Mouse (Mus musculus) adrenal gland, postnatal 25 days (tissue): ENCODE measurements at regions not wholly inside any gene's neighbourhood (a gene's known extent, or its start where the extent isn't known, plus 50 kb on each side); places are given as distances from the start of the nearest gene placed in this dataset.

Source experiments
- DNase-seq: peaks from one replicate; pipeline ENCODE4 v3.0.0; 2021; ENCODE audit warnings: mixed read lengths

DNA sequence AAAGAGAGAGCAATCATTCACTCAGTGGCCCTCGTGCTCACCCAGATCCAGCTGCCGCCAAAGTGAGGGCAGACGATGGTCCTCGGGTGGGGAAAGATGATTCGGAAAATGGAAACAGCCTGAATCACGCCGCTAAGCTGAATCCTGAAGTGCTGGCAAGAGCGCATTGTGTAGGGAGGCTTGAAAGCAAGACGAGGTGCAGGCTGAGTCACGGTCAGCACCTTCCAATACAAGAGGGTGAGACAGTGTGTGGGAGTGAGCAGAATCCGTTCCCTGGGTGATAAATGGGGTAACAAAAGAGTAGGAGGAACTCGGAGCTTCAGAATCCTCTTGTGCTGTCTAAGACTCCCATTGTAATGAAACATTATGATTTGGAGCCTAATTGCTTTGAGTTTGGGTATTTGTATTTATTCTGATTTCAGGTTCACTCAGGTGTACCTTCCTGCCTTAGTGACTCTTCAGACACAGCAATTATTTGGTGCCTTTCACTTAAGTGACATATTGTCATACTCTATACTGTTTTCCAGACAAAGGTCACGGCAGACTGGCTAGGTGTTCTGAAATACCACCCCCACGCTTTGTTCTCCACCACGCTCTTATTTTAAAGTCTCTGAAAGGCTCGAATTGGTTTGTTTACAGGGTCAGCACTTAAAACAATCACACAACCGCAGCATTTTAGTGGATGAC, 70.0 kb downstream of the Mbip start:
- no peak for DNase-seq

DNA sequence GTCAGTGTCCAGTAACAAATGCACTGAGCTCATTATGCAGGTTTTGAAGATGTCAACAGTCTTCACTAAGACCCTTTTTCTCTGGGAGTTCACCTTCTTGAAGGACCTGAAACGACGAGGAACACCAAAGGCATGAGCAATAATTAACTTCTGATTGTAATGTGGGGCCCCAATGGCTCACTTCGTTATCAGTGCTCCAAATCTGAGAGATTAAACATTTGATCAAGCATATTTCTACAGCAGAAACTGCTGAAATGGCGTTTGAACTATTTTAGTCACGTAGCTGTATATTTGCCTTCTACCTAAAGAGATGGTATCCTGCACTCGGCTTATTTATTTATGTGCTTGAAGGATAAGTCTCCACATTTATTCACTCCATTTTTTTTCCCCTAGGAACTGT, 80.6 kb downstream of the Mbip start:
- DNase-seq: no peak

DNA sequence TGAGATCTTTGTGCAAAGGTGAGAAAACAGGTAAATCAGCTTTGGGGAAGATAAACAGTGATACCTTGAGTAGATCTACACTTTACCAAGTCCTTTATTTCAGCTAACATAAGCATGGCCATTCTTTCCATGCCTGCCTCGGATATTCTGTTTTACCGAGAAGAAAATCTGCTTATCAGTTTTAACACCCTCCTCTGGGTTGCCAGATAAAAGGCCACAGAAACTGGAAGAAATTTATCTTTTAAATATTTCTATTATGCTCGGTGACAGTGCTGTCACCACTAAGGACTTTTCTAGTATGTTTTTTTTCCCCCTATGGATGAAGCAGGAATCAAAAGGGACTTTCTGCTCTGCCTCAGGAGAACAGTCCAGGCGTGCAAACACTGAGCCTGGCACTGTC, 84.2 kb downstream of the Mbip start:
- DNase-seq: no peak

DNA sequence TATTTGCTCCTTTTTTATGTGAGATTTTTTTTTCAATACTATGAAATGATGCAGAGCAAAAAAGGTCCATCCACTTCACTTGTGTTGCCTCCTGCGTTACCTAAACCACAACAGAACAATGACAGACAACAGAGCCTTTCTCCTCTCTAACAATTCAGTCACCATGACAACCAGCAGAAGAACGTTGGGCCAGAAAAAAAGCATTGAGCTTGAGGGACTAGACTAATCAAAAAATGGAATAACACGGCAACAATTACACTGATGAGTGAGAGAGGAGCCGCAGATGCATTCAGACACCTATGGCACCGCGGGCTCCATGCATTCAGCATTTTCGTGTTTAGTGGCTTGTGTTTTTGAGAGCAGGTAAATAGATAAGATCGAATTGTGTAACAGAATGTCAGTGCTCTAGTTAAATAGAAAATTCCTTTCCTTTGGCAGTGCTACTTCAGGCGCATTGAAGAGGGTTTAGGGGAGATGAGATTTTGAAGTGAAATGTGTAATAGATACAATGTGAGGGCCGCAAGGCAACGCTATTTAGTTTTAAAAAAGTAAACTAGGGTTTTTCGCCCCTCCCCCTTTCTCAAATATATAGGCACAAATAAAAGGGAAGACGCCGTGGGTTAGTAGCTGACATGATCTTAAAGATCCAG, 87.2 kb downstream of the Mbip start:
- no peak for DNase-seq

DNA sequence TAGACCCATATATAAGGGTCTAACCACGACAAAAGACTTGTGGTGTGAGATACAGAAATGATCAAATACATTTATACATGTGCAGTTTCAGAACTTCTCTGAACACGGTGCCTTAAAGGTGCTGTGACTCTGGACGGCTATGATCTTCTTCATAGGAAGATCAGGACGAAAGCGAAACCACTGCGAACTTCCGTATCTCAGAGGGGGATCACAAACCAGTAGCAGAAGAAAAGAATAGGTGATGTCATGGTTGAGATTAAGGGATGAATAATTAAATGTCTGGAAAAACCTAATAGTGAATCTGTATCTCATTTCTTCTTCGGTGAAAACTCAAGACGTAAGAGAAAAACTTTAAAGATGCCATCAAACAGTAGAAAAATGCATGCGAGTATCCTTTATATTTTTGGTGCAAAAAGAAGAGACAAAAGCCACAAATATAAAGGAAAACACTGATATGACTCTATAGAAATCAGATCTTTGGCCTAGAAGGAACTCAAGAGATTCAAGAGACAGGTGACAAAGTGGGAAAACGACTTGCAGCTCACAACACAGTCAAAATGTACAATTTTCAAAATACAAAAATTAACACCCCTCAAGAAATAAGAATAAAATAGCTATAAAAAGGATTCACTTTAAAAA, 89.3 kb downstream of the Mbip start:
- no peak for DNase-seq

DNA sequence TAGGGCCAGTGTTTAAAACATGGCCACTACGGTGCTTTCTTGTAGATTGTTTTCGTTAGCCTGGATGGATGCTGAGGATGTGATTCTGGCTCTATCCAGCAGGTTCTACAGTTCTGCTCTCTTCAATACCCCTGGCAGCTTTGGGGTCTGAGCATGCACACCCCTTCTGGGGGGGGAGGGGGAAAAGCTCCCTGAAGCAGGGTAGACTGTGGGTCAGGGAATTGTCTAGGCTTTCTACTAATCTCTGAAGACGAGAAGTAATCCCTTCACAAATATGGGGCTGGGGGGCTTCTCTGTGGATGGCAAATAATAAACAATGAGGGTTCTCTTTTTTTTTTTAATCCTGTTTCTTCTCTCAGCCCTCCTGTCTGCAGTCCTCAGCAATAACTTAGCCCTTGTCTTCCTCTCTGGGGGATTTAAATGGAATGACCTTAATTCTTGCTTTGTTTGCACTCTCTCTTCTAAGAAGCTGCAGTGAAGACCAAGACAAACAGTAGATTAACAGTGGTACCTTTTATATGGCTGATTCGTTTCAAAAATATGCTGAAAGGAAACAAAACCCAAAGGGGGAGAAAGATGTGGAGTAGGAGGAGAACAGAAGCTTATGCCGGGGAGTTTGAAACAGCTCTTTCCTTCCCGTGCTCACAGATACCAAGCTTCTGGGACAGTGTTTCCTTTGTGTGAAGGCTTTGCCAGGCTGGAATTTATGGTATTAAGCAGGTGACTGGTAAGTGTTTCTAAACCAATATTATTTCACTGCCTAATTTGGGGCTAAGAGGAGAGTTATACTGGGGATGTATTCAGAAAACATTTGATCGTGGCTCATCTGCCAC, 92.9 kb downstream of the Mbip start:
- no peak for DNase-seq

DNA sequence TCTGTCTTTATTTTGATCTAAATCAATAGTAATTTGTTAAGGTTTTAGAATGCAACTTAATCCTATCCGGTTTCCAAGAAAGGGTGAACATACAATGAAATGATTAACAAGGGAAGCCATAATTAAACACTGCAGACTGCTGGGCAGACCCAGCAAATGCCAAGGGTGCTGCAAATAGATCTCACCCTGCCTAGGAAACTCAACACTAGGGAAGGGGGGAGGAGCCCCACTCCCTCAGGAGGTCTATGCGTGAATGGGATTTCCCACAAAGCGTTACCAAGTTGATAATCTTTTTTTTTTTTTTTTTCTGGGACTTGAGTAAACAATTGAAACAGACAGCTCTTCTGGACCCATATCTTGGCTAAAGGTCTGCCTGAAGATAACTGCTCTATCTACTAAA, 95.4 kb downstream of the Mbip start:
- DNase-seq: no peak

DNA sequence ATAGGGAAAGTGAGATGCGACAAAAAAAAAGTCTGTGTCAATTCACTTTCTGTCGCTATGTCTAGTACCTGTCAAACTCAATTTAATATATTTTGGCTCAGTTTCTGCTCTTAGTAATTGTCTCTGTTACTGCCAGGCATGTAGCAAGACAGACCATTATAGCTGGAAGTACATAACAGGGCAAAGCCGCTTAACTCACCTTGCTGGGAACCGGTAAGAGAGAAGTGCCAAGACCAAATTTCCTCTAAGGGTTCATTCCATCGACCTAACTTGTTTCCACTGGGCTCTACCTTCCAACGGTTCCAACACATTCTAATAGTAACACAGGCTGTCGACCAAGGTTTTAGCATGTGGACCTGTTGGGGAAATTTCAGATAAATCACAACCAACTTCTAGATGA, 99.3 kb downstream of the Mbip start:
- no peak for DNase-seq

DNA sequence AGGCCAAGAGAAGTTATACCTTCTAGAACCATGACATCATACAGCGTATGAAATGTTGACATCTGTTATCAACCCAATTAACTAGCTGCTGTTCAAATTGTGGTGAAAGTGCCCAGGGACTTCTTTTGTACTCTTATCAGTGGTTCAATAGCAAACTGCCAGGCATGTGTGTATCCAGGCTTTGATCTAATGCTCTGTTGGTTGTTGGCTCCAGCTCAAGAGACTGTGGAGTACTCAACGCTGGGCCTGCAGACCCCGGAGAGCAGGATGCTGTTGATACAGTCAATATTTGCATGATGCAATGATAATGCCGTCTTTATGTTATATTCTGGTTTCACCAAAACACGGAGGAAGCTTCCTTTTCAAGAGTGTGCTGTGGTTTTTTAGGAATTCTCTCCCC, 102.9 kb downstream of the Mbip start:
- DNase-seq: no peak

DNA sequence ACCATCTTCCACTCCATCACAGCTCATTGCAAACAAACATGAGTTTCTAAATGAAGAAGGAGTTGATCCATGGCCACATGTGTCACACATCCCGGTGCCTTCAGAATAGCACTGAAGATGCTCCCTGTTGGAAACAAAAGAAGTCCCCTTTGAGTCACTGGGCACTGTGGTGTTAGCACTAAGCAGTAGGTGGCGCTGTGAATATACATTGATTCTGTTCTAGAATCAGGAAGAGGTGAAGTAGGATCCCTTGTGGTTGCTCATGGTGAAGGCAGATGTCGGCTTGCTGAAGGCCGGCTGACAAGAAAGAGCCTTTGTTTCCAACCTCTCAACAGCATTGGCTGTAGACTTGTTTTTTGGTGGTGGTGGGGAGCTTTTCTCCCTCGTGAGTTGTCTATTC, 104.0 kb downstream of the Mbip start:
- DNase-seq: peak; percentile 43

DNA sequence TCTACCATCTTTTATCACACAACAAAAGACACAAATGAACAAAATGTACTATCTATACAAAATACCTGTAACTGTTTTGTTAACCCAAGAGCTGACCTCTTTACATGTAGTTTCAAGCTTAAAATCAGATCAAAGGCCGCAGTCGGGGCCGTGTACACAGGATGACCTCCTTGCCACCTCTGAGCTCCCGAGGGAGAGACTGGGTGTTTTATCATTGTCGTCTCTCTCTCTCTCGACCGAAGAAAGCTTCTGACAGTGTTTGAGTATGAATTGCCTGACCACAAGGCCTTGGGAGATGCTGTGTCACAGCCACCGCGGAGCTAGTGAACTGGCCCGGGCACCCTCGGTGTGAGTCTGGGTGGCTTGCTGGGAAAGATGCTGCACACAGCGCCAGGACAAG, 105.5 kb downstream of the Mbip start:
- DNase-seq: no peak

DNA sequence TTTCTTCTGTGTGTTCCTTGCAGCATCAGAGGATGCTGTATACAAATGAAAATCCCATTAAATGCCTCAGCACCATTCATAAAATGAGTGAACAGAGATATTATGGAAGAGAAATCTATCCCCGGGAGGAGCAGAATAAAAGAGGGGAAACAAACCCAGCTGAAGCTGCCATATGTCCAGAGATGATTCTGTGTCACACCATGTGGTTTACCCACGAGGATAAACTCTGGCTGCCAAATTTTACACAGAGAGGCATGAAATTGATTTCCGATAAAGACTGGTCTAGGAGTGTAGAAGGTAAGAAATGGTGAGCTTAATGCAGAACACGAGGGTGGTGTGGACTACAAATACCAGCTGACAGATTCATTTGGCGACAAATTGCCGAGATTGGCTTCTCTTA, 111.1 kb downstream of the Mbip start:
- no peak for DNase-seq

DNA sequence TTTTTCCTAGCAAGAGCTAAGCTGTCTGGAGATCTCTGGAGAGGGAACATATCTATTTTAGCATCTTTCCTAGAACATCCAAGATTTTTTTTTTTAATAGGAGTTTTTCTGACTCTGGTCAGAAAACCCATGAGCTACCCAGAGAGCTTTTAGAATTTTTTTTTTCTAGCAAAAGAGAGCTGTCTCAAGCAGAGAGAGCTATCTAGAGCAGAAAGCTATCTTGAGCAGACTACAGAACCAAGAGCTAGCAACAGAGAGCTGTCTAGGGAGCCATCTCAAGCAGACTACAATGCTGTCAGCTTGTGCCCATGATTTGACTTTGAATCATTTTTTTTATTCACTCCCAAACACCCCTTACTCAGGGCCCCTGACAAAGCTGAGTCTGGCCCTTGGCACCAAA, 112.5 kb downstream of the Mbip start:
- DNase-seq: no peak

DNA sequence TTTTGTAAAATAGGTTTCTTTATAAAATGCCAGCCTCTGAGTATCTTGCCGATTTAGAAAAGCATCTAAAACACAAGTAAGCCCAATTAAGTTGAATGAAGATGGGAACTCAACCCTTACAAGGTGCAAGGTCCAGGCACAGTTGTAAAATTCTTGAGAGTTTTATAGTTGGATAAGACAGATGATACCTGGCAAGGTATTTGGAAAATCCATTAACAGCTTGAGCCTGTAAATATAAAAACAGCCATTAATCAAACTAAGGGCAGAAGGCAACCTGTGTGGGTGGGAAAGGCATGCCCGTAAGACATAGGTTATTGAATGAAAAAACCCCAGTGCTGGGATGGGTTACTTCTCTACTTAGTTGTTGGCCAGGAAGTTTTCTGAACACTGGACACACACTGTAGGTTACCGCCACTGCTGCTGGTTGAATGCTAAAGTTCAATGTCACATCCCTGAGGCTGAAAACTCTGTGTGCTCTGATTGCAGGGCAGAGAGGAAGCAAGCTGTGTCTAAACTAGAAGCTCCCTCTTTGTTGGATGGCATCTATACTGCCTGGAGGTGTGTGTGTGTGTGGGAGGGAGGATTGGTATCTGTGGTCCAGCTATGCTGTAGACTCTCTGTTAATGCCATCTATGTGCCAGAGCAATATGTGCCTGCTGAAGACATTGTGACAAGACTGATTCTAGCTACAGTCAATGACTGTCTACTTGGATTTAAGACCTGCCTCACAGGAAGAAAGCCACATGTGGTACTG, 121.4 kb downstream of the Mbip start:
- no peak for DNase-seq

DNA sequence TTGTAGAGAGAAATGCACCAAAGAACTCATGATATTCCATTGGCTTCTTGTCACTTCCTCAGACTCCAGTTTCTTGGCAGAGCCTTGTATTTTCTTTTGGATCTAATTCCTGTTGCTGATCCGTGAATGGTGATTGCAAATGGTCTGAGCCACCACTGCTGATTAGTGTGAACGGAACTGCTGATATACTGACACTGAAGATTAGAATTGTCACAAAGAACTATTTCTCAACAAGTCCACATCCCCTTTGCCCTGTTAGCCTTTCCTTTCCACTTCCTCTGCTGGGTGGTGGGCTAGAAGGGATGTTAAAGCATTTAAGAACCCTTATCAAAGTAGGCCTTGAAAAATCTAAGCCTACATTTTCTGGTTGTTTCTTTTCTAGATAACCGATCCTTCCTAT, 152.2 kb downstream of the Mbip start:
- no peak for DNase-seq

DNA sequence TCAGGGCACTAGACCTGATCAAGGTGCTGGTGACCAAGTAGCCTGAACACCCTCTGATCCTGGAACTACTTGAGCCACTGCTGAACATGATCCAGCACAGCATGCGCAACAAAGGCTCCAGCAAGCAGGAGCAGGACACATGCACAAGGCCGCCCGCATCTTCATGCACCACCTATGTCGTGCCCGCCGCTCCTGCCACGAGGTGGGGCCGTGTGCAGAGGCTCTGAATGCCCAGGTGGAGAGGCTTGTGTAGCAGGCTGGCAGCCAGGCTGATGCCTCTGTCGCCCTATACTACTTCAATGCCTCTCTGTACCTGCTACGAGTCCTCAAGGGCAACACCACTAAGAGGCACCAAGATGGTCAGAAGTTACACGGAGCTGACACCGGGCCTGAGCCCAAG, 156.1 kb downstream of the Mbip start:
- no peak for DNase-seq

DNA sequence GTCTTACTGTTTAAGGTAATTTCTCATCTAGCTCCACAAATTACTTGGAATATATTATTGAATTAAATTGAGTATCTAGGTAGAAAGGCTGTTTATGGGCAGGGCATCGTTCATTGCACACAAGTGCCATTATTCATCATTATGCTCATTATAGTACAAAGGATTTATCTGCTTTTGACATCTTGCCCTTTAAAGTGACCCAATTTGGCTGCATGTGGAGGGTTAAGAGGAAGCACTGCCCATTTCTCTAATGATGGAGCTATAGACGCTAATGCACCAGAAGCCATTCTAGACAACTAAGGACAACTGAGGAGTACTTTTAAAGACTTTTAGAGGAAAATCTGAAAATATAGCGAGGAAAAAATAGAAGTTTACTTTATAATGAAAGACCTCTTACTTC, 185.0 kb downstream of the Mbip start:
- no peak for DNase-seq

DNA sequence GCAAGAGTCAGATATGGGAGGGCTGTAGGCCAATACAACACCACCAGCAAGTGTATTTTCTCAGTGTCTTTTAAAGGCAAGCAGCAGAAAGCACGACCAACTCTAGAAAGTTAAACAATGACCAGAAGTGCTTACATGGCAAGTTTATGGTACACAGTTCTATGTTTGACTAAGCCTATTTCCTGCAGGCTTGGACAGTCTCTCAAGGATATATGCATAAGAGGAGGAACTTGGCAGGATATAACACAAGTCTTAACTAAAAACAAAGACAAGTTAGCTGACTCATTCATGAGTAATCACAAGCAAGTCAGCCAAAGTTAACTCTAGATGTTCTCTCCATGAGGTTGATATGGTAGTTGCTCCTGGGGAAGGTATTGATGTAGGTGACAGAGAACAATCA, 201.3 kb downstream of the Mbip start:
- no peak for DNase-seq

DNA sequence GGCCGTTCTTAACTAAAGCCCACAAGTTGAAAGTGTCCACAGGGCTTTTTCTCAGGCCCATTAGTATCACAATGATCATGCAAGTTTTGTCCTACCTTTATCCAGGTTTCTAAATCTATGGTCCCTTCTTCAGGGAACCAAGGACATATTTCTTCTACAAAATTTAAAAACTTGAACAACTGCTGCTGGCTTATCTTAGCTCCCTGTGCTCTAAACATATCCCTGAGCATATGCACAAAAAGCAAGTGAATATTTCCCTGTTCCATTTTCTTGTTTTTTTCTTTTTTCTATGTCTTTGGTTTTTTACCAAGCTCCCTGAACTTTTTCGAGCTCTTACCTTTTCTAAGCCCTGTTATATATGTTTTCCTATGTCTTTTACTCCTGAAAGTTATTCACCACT, 201.9 kb downstream of the Mbip start:
- DNase-seq: no peak

DNA sequence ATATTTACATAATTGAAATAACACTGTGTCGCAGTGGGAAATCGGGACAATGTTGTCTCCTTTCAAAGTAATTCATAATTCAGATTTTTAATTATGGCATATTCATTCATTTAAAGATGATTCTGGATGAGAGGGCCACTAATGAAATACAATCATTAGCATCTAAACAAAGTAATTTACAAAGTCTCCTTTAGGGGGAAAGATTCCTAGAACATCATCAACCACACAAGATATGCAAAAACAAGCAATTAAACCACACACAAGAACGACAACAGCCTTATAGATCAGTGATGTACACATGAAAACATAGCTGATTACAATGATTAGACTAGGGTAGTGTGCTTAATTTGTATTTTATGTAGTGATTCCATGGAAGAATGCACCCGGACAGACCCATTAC, 231.2 kb downstream of the Mbip start:
- DNase-seq: no peak

DNA sequence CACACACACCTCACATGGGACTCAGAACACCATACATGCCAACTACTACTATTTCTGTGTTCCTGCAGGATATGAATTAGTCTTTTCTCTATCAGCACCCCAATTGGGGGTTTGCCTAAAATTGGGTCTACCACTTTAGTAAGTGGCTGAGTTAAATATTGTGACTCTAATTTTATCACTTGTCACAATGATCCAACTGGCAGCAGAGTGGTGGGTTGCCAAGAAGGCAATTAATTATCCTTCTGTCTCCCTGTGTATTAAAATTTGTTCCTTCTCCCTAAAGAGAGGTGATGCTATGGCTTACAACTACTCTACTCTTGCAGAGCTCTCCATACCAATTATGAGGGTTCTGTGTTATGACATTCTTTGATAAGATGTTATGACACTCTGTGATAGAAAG, 245.3 kb downstream of the Brms1l start:
- DNase-seq: no peak

DNA sequence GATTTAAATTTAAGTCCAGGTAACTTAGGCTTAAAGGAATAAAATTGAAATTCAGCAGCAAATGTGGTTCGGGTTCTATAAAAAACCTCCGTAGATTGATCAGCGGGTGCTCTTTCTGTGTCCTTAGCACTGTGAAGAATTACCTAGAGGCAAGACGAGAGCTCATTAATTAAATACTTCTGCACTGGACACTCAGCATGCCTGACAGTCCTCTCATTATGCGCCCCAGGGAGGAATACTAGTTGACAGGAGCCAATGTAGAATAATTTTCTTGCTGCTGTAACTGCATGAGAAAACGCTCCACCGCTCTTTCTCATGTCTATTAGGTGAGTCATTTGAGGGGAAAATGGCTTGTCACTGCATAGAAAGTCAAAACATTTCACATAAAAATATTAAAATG, 228.1 kb downstream of the Brms1l start:
- DNase-seq: no peak
